Mouse (Mus musculus): ENCODE measurements around the gene Pde7b. TPM values are rescaled to one million over a fixed set of nuclear protein-coding genes. Genes with fewer than 3 reads are reported as not detected.

Gene Pde7b
- polyA plus RNA-seq, 1 experiment from 2014 or later, result 3.9 TPM

GRCm38 (mm10) chr10:20666655-20667054, 58.2 kb downstream of the Pde7b start:
- H3K9ac ChIP-seq, result no peak overlapping the region
- no peak for ATAC-seq (ENCODE audit: low FRiP score)
- H3K27me3 ChIP-seq (ENCODE audit: control insufficient read depth, insufficient read depth, low read length), result no peaks in the 10 kb centered on the region
- no peak overlapping the region for H3K4me2 ChIP-seq (replicated peaks)
- no peak overlapping the region for H3K4me3 ChIP-seq (replicated peaks; ENCODE audit: low read length)
- H3K9me3 ChIP-seq (ENCODE audit: control insufficient read depth, low read length), result no peaks in the 10 kb centered on the region
- DNase-seq (ENCODE audit: low spot score), result no peak
- H3K4me1 ChIP-seq (replicated peaks; ENCODE audit: control insufficient read depth, insufficient read depth, low read length), result no peaks in the 10 kb centered on the region
- H3K36me3 ChIP-seq (replicated peaks; ENCODE audit: control insufficient read depth, insufficient read depth), result no peaks in the 10 kb centered on the region
- H3K27ac ChIP-seq, result no peak overlapping the region
- 78% methylated on average over 2 of the region's 2 CpGs for WGBS

GRCm38 (mm10) chr10:20662951-20663350, 61.9 kb downstream of the Pde7b start:
- ATAC-seq (ENCODE audit: low FRiP score), result no peak
- Histone ChIP-seq H3K36me3 (replicated peaks; ENCODE audit: control insufficient read depth, insufficient read depth) (no peaks in the 10 kb centered on the region), H3K4me2 (replicated peaks) (no peak overlapping the region), H3K4me1 (replicated peaks; ENCODE audit: control insufficient read depth, insufficient read depth, low read length) (no peaks in the 10 kb centered on the region), H3K27me3 (ENCODE audit: control insufficient read depth, insufficient read depth, low read length) (no peaks in the 10 kb centered on the region), H3K9me3 (ENCODE audit: control insufficient read depth, low read length) (no peaks in the 10 kb centered on the region), H3K9ac (no peak overlapping the region), H3K27ac (no peak overlapping the region), H3K4me3 (replicated peaks; ENCODE audit: low read length) (no peak overlapping the region)
- 88% methylated on average over 7 of the region's 7 CpGs for WGBS
- no peak for DNase-seq (ENCODE audit: low spot score)

DNA sequence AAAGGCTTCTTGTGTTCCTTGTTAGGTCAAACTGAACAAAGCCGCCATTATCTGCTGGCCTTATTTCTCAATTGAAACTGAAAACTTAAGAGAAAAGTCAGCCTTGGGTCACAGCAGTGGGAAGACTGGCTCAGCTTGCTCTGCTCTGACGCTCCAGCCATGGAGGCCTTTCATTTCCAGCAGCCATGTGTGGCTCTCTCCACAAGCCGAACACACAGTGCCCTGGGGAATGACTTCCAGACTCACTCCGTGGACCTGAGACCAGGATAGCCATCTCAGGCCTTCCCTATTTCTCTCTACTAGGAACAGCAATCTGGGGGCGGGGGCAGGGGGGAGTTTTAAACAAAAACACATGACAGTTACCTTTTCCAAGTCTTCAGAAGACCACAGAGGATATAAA, 63.2 kb downstream of the Pde7b start:
- Histone ChIP-seq H3K4me3 (replicated peaks; ENCODE audit: low read length) (no peak overlapping the region), H3K9me3 (ENCODE audit: control insufficient read depth, low read length) (no peaks in the 10 kb centered on the region), H3K4me1 (replicated peaks; ENCODE audit: control insufficient read depth, insufficient read depth, low read length) (no peaks in the 10 kb centered on the region), H3K27me3 (ENCODE audit: control insufficient read depth, insufficient read depth, low read length) (no peaks in the 10 kb centered on the region), H3K4me2 (replicated peaks) (no peak overlapping the region), H3K27ac (no peak overlapping the region), H3K36me3 (replicated peaks; ENCODE audit: control insufficient read depth, insufficient read depth) (no peaks in the 10 kb centered on the region), H3K9ac (no peak overlapping the region)
- WGBS, result 76% methylated on average over 5 of the region's 5 CpGs
- ATAC-seq (ENCODE audit: low FRiP score) (no peak), DNase-seq (ENCODE audit: low spot score) (no peak)

GRCm38 (mm10) chr10:20659718-20660117, 65.2 kb downstream of the Pde7b start:
- ATAC-seq (ENCODE audit: low FRiP score), result no peak
- H3K9ac ChIP-seq, result no peak overlapping the region
- H3K4me2 ChIP-seq (replicated peaks), result no peak overlapping the region
- H3K9me3 ChIP-seq (ENCODE audit: control insufficient read depth, low read length), result no peaks in the 10 kb centered on the region
- no peaks in the 10 kb centered on the region for H3K4me1 ChIP-seq (replicated peaks; ENCODE audit: control insufficient read depth, insufficient read depth, low read length)
- no peak overlapping the region for H3K4me3 ChIP-seq (replicated peaks; ENCODE audit: low read length)
- WGBS, result 79% methylated on average over 4 of the region's 4 CpGs
- H3K27me3 ChIP-seq (ENCODE audit: control insufficient read depth, insufficient read depth, low read length), result no peaks in the 10 kb centered on the region
- H3K27ac ChIP-seq, result no peak overlapping the region
- H3K36me3 ChIP-seq (replicated peaks; ENCODE audit: control insufficient read depth, insufficient read depth), result no peaks in the 10 kb centered on the region
- DNase-seq (ENCODE audit: low spot score), result no peak

GRCm38 (mm10) chr10:20659268-20659667, 65.6 kb downstream of the Pde7b start:
- DNase-seq (ENCODE audit: low spot score) (no peak), ATAC-seq (ENCODE audit: low FRiP score) (no peak)
- Histone ChIP-seq H3K4me3 (replicated peaks; ENCODE audit: low read length) (no peak overlapping the region), H3K36me3 (replicated peaks; ENCODE audit: control insufficient read depth, insufficient read depth) (no peaks in the 10 kb centered on the region), H3K27ac (no peak overlapping the region), H3K27me3 (ENCODE audit: control insufficient read depth, insufficient read depth, low read length) (no peaks in the 10 kb centered on the region), H3K9me3 (ENCODE audit: control insufficient read depth, low read length) (no peaks in the 10 kb centered on the region), H3K4me2 (replicated peaks) (no peak overlapping the region), H3K4me1 (replicated peaks; ENCODE audit: control insufficient read depth, insufficient read depth, low read length) (no peaks in the 10 kb centered on the region), H3K9ac (no peak overlapping the region)
- 77% methylated on average over 7 of the region's 7 CpGs for WGBS

- no peaks in the 10 kb centered on the region for H3K4me1 ChIP-seq (replicated peaks; ENCODE audit: control insufficient read depth, insufficient read depth, low read length)
- no peak overlapping the region for H3K9ac ChIP-seq
- H3K4me3 ChIP-seq (replicated peaks; ENCODE audit: low read length), result no peak overlapping the region
- WGBS, result 79% methylated on average over 7 of the region's 7 CpGs
- ATAC-seq (ENCODE audit: low FRiP score) (no peak), DNase-seq (ENCODE audit: low spot score) (no peak)
- H3K36me3 ChIP-seq (replicated peaks; ENCODE audit: control insufficient read depth, insufficient read depth), result no peaks in the 10 kb centered on the region
- no peak overlapping the region for H3K27ac ChIP-seq
- H3K27me3 ChIP-seq (ENCODE audit: control insufficient read depth, insufficient read depth, low read length), result no peaks in the 10 kb centered on the region
- no peaks in the 10 kb centered on the region for H3K9me3 ChIP-seq (ENCODE audit: control insufficient read depth, low read length)
- H3K4me2 ChIP-seq (replicated peaks), result no peak overlapping the region
Measured at GRCm38 (mm10) chr10:20658716-20659115, 66.2 kb downstream of the Pde7b start.

DNA sequence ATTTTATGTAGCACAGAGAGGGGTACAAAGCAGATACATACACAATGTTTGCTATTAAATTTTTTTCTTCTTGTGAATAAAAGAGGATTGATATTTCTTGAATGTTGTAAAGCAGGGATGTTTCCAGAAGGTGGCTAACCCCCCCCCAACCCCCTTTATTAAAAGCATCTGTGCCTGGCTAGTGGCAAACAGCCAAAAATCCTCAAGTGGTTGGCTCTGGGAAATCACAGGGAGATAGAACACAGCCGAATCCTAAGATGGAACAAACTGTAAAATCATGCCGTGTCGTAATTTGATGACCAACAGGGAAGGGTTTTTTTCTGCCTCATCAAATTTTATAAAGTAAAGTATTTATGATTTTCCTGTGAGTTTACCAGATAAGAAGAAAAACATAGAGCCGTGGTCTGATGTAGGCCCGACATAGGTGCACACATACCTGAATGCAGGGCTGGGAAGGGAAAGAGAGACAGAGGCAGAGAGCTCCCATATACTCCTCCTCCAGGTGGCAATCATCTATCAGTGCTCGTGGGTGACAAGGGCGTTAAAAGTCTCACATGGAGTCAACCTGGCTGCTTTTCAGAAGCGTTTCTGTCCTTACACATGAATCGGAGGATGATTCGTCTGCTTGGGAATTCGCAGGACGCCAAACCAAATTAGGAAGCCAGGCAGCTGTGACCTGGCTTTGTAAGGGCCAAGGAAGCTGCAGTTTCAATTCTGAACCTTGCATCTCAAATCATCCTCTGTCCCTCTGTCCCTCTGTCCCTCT, 67.4 kb downstream of the Pde7b start:
- H3K27me3 ChIP-seq (ENCODE audit: control insufficient read depth, insufficient read depth, low read length), result no peaks in the 10 kb centered on the region
- no peaks in the 10 kb centered on the region for H3K36me3 ChIP-seq (replicated peaks; ENCODE audit: control insufficient read depth, insufficient read depth)
- H3K9me3 ChIP-seq (ENCODE audit: control insufficient read depth, low read length), result no peaks in the 10 kb centered on the region
- ATAC-seq (ENCODE audit: low FRiP score) (no peak), DNase-seq (ENCODE audit: low spot score) (peak; percentile 50)
- H3K4me1 ChIP-seq (replicated peaks; ENCODE audit: control insufficient read depth, insufficient read depth, low read length), result no peaks in the 10 kb centered on the region
- no peak overlapping the region for H3K4me3 ChIP-seq (replicated peaks; ENCODE audit: low read length)
- no peak overlapping the region for H3K27ac ChIP-seq
- no peak overlapping the region for H3K4me2 ChIP-seq (replicated peaks)
- WGBS, result 73% methylated on average over 12 of the region's 12 CpGs
- H3K9ac ChIP-seq, result no peak overlapping the region

GRCm38 (mm10) chr10:20654590-20654989, 70.3 kb downstream of the Pde7b start:
- Histone ChIP-seq H3K36me3 (replicated peaks; ENCODE audit: control insufficient read depth, insufficient read depth) (no peaks in the 10 kb centered on the region), H3K4me1 (replicated peaks; ENCODE audit: control insufficient read depth, insufficient read depth, low read length) (no peaks in the 10 kb centered on the region), H3K4me3 (replicated peaks; ENCODE audit: low read length) (no peak overlapping the region), H3K27me3 (ENCODE audit: control insufficient read depth, insufficient read depth, low read length) (no peaks in the 10 kb centered on the region), H3K4me2 (replicated peaks) (no peak overlapping the region), H3K9ac (no peak overlapping the region), H3K9me3 (ENCODE audit: control insufficient read depth, low read length) (no peaks in the 10 kb centered on the region), H3K27ac (no peak overlapping the region)
- ATAC-seq (ENCODE audit: low FRiP score) (no peak), DNase-seq (ENCODE audit: low spot score) (no peak)
- WGBS, result 88% methylated on average over 6 of the region's 6 CpGs

- H3K36me3 ChIP-seq (replicated peaks; ENCODE audit: control insufficient read depth, insufficient read depth), result no peaks in the 10 kb centered on the region
- no peak for ATAC-seq (ENCODE audit: low FRiP score)
- no peak overlapping the region for H3K4me2 ChIP-seq (replicated peaks)
- H3K4me1 ChIP-seq (replicated peaks; ENCODE audit: control insufficient read depth, insufficient read depth, low read length), result no peaks in the 10 kb centered on the region
- no peak overlapping the region for H3K4me3 ChIP-seq (replicated peaks; ENCODE audit: low read length)
- no peaks in the 10 kb centered on the region for H3K9me3 ChIP-seq (ENCODE audit: control insufficient read depth, low read length)
- no peaks in the 10 kb centered on the region for H3K27me3 ChIP-seq (ENCODE audit: control insufficient read depth, insufficient read depth, low read length)
- H3K27ac ChIP-seq, result no peak overlapping the region
- no peak for DNase-seq (ENCODE audit: low spot score)
- H3K9ac ChIP-seq, result no peak overlapping the region
- WGBS, result 89% methylated on average over 6 of the region's 6 CpGs
Measured at GRCm38 (mm10) chr10:20654187-20654586, 70.7 kb downstream of the Pde7b start.

DNA sequence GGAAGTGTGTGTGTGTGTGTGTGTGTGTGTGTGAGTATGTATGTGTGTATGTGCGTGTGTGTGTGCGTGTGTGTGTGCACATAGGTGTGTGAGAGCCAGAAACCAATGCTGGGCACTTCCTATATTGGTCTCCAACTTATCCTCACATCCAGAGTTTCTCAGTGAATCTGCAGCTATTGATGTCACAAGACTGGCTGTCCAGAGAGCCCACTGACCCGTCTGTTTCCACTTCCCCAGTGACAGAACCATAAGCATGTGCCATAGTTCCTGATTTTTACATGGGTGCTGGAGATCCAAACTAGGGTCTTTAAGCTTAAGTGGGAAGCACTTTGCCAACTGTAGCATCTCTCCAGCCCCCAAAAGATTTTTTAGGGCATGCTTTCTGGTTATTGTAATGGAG, 71.6 kb downstream of the Pde7b start:
- Histone ChIP-seq H3K27me3 (ENCODE audit: control insufficient read depth, insufficient read depth, low read length) (no peaks in the 10 kb centered on the region), H3K9me3 (ENCODE audit: control insufficient read depth, low read length) (no peaks in the 10 kb centered on the region), H3K4me1 (replicated peaks; ENCODE audit: control insufficient read depth, insufficient read depth, low read length) (no peaks in the 10 kb centered on the region), H3K9ac (no peak overlapping the region), H3K4me2 (replicated peaks) (no peak overlapping the region), H3K27ac (no peak overlapping the region), H3K36me3 (replicated peaks; ENCODE audit: control insufficient read depth, insufficient read depth) (no peaks in the 10 kb centered on the region), H3K4me3 (replicated peaks; ENCODE audit: low read length) (no peak overlapping the region)
- 90% methylated on average over 3 of the region's 3 CpGs for WGBS
- ATAC-seq (ENCODE audit: low FRiP score) (no peak), DNase-seq (ENCODE audit: low spot score) (no peak)
